Mouse (Mus musculus) ES-Bruce4 (cell line): Measurements from ENCODE around the gene Gpnmb. TPM values are rescaled to one million over a fixed set of nuclear protein-coding genes. Genes with fewer than 3 reads are reported as not detected.
A peak's percentile ranks its signal among the peaks of the same experiment; 100 is the strongest.

Source experiments
- H3K27ac ChIP-seq: 2 replicates; pipeline ENCODE4 v1.5.1; 2012; ENCODE audit warnings: low read length, inconsistent platforms; ENCODE audit not compliant: insufficient read depth
- H3K27me3 ChIP-seq: 2 replicates; pipeline ENCODE4 v1.6.1; 2012; ENCODE audit warnings: mild to moderate bottlenecking, low read length, inconsistent platforms; ENCODE audit not compliant: control insufficient read depth, poor library complexity, insufficient read depth, severe bottlenecking
- H3K36me3 ChIP-seq: 2 replicates; pipeline ENCODE4 v1.6.1; 2012; ENCODE audit warnings: inconsistent platforms, mild to moderate bottlenecking, low read length, moderate library complexity; ENCODE audit not compliant: control insufficient read depth, poor library complexity, insufficient read depth, severe bottlenecking
- H3K4me1 ChIP-seq: one replicate; pipeline ENCODE4 v1.8.1; 2011; ENCODE audit warnings: low read length; ENCODE audit not compliant: control insufficient read depth, insufficient read depth
- H3K4me3 ChIP-seq: 2 replicates; pipeline ENCODE4 v1.5.1; 2011; ENCODE audit warnings: low read depth, mild to moderate bottlenecking, low read length
- H3K9ac ChIP-seq: 2 replicates; pipeline ENCODE4 v1.6.1; 2012; ENCODE audit warnings: low read depth, mild to moderate bottlenecking, inconsistent platforms; ENCODE audit not compliant: poor library complexity, severe bottlenecking
- H3K9me3 ChIP-seq: replicated peaks from 2 replicates; pipeline ENCODE4 v1.6.1; 2012; ENCODE audit warnings: mild to moderate bottlenecking, low read length, inconsistent platforms; ENCODE audit not compliant: control insufficient read depth, poor library complexity, insufficient read depth, severe bottlenecking
- CTCF ChIP-seq: IDR thresholded peaks from one replicate; pipeline ENCODE4 v1.8.1; 2011; ENCODE audit warnings: low read depth, low read length
- EP300 ChIP-seq: IDR thresholded peaks from 2 replicates; pipeline ENCODE4 v1.6.1; 2011; ENCODE audit warnings: low read depth, low read length; ENCODE audit not compliant: insufficient read depth
- POLR2A ChIP-seq: IDR thresholded peaks from one replicate; pipeline ENCODE4 v1.8.1; 2011; ENCODE audit warnings: low read length; ENCODE audit not compliant: insufficient read depth
- polyA plus RNA-seq: library from polyadenylated mRNA; stranded (reverse); fragments of >200 nt; gene quantifications from 2 replicates; pipeline ENCODE4 v1.2.4, GENCODE M21; 2011; ENCODE audit warnings: low read depth; ENCODE audit not compliant: missing spikeins, insufficient read depth, insufficient read length

Gene Gpnmb
- polyA plus RNA-seq, 1 experiment: 2.5 TPM

GRCm38 (mm10) chr6:49094968-49095367 is 58.6 kb downstream of the Gpnmb start:
- H3K9me3 ChIP-seq: no peaks in the 10 kb centered on the region
- peaks cover 14% of the 10 kb centered on the region for H3K36me3 ChIP-seq
- H3K4me1 ChIP-seq: peaks cover 1% of the 10 kb centered on the region
- H3K27ac ChIP-seq: no peak overlapping the region
- TF ChIP-seq CTCF (no peak), POLR2A (no peak), EP300 (no peak)
- no peak overlapping the region for H3K9ac ChIP-seq
- no peak overlapping the region for H3K4me3 ChIP-seq
- no peaks in the 10 kb centered on the region for H3K27me3 ChIP-seq

- no peaks in the 10 kb centered on the region for H3K27me3 ChIP-seq
- TF ChIP-seq EP300: no peak
- no peak for TF ChIP-seq CTCF
- TF ChIP-seq POLR2A: no peak
- H3K36me3 ChIP-seq: peaks cover 2% of the 10 kb centered on the region; the same call in 1 of the 2 replicates
- H3K9ac ChIP-seq: no peak overlapping the region
- H3K27ac ChIP-seq: no peak overlapping the region
- H3K4me3 ChIP-seq: no peak overlapping the region
- H3K9me3 ChIP-seq: no peaks in the 10 kb centered on the region
- H3K4me1 ChIP-seq: peaks cover 1% of the 10 kb centered on the region
Observed at GRCm38 (mm10) chr6:49096421-49096820, 60.1 kb downstream of the Gpnmb start.

GRCm38 (mm10) chr6:49096933-49097461 is 60.7 kb downstream of the Gpnmb start:
- no peaks in the 10 kb centered on the region for H3K27me3 ChIP-seq
- no peak overlapping the region for H3K9ac ChIP-seq
- H3K9me3 ChIP-seq: no peaks in the 10 kb centered on the region
- no peak overlapping the region for H3K4me3 ChIP-seq
- peaks cover 2% of the 10 kb centered on the region; the same call in 1 of the 2 replicates for H3K36me3 ChIP-seq
- H3K27ac ChIP-seq: no peak overlapping the region
- H3K4me1 ChIP-seq: peaks cover 1% of the 10 kb centered on the region
- no peak for TF ChIP-seq POLR2A
- TF ChIP-seq EP300: no peak
- TF ChIP-seq CTCF: no peak

GRCm38 (mm10) chr6:49097596-49098110 is 61.3 kb downstream of the Gpnmb start:
- no peak overlapping the region for H3K9ac ChIP-seq
- peaks cover 1% of the 10 kb centered on the region for H3K4me1 ChIP-seq
- no peak overlapping the region for H3K27ac ChIP-seq
- H3K27me3 ChIP-seq: no peaks in the 10 kb centered on the region
- H3K36me3 ChIP-seq: peaks cover 2% of the 10 kb centered on the region; the same call in 1 of the 2 replicates
- no peak overlapping the region for H3K4me3 ChIP-seq
- H3K9me3 ChIP-seq: no peaks in the 10 kb centered on the region
- no peak for TF ChIP-seq CTCF

- Histone ChIP-seq H3K4me1 (peaks cover 1% of the 10 kb centered on the region), H3K27ac (peak overlapping the region; percentile 84), H3K27me3 (no peaks in the 10 kb centered on the region), H3K36me3 (no peaks in the 10 kb centered on the region), H3K9me3 (no peaks in the 10 kb centered on the region), H3K9ac (no peak overlapping the region), H3K4me3 (no peak overlapping the region)
- no peak for TF ChIP-seq POLR2A
- peak; percentile 88 for TF ChIP-seq EP300
- TF ChIP-seq CTCF: no peak
Observed at GRCm38 (mm10) chr6:49099086-49099485, 62.7 kb downstream of the Gpnmb start.

- H3K9ac ChIP-seq: no peak overlapping the region
- H3K4me1 ChIP-seq: no peaks in the 10 kb centered on the region
- H3K4me3 ChIP-seq: no peak overlapping the region
- no peaks in the 10 kb centered on the region for H3K27me3 ChIP-seq
- no peak for TF ChIP-seq POLR2A
- no peak for TF ChIP-seq CTCF
- TF ChIP-seq EP300: no peak
- no peaks in the 10 kb centered on the region for H3K9me3 ChIP-seq
- H3K36me3 ChIP-seq: no peaks in the 10 kb centered on the region
- no peak overlapping the region for H3K27ac ChIP-seq
Observed at GRCm38 (mm10) chr6:49106746-49107500, 70.6 kb downstream of the Gpnmb start.
